Mouse (Mus musculus) CD4-positive, CD25-positive, alpha-beta regulatory T cell, adult 4 months (primary cell): Measurements from ENCODE around the gene Usp10. TPM values are rescaled to one million over a fixed set of nuclear protein-coding genes. Genes with fewer than 3 reads are reported as not detected.
A peak's percentile ranks its signal among the peaks of the same experiment; 100 is the strongest.

Source experiments
- ATAC-seq: one replicate; pipeline ENCODE4 v1.8.0; 2017
- polyA plus RNA-seq, 2 experiments: library from polyadenylated mRNA; unstranded; fragments of 100-300 nt; shearing (Covaris generic); gene quantifications; one replicate each; pipeline ENCODE4 v1.2.1; 2017

Usp10 gene
- polyA plus RNA-seq, 2 experiments from 2014 or later = 56.3 to 97.3 TPM

- no peak for ATAC-seq
Observed at GRCm38 (mm10) chr8:119967435-119967834, 57.3 kb downstream of the Usp10 start.

DNA sequence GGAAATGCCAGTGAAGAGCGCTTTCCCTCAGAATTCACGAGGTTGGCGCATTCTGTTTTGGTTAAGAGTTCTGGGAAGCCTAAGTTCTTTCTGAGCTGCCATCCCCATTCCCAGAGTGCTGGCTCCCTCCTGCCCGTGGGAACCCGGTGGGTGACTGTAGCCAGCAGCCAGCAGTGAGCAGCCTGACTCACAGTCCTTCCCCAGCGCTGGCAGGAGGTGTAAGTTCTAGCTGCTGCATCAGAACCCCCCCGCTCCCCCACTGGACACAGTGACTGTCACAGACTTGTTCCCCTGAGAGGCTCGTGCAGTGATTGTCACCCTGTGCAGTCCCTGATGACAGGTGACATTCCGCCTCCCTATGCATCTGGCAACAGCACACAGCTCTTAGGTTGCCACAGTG, 60.0 kb downstream of the Usp10 start:
- no peak for ATAC-seq

- peak; percentile 34 for ATAC-seq
Observed at GRCm38 (mm10) chr8:119972558-119972957, 62.4 kb downstream of the Usp10 start.

DNA sequence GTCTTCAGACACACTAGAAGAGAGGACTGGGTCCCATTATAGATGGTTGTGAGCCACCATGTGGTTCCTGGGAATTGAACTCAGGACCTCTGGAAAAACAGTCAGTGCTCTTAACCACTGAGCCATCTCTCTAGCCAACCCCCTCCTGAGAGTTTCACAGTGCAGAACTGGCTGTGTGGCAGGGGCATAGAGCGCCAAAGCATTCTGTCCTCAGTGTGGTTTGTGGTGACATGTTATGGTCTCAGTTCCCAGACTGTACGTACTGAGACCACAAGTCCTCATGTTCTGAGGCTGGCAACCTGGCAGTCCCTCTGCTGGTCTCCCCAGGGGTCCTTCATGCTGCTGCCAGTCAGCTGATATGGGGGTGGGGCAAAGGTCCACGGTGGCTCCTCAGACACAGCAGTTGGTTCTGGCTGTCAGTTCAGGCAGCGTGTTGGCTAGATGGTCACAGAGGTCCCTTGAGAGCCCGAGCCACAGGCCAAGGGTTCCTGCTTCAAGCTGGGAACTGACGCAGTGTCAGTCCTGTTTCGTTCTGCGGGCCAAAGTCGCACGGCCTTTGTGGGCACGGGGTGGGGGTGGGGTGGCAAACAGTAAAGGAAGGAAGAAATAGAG, 68.7 kb downstream of the Usp10 start:
- ATAC-seq = no peak

GRCm38 (mm10) chr8:119981253-119981652, 71.1 kb downstream of the Usp10 start:
- ATAC-seq = no peak

DNA sequence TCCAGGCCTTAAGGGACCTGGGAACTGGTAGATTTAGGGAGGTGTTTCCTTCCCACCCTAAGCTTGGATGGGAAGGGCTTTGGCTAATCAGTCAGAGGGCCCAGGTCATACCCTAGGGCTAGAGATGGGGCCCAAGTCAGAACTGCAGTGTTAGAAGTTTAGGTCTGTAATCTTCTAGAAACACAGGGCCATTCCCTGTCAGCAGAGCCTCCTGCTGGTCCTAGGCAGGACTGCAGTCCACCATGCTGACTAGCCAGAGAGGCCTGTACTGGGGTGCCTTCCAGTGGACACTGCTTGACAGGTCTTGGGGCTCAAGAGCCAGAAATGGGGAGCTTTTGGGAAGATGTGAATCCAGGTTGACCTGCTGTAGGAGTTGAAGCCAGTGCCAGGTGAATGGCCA, 73.9 kb downstream of the Usp10 start:
- peak; percentile 34 for ATAC-seq

- ATAC-seq = no peak
Observed at GRCm38 (mm10) chr8:119986174-119986573, 76.0 kb downstream of the Usp10 start.

DNA sequence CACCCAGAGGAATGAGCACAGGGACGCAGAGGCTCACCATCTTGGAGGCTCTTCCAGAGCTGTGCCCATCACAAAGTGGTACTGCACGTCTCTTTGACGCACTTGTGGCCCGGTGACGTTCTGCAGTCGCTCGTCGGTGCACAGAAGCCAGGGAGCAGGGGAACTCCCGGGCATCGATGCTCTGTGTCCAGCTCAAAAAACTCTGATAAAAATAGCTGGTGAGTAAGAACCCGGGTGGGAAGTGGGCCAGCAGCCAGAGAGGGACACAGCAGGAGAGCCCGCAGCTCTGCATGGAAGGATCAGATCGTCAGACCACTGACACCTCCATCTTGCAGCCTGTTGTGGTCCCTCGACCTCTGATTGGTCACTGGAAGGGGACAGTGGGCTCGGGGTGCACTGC, 77.9 kb downstream of the Usp10 start:
- ATAC-seq = no peak

GRCm38 (mm10) chr8:119992249-119992648, 82.1 kb downstream of the Usp10 start, which contains the start of gene Crispld2:
Gene Crispld2 (plus strand): TSS chr8:119992438.
- ATAC-seq = no peak

GRCm38 (mm10) chr8:119994114-119994513, 84.0 kb downstream of the Usp10 start:
- no peak for ATAC-seq

- ATAC-seq = no peak
Observed at GRCm38 (mm10) chr8:119994556-119994955, 84.4 kb downstream of the Usp10 start.

- no peak for ATAC-seq
Observed at GRCm38 (mm10) chr8:119997266-119997665, 87.1 kb downstream of the Usp10 start.

DNA sequence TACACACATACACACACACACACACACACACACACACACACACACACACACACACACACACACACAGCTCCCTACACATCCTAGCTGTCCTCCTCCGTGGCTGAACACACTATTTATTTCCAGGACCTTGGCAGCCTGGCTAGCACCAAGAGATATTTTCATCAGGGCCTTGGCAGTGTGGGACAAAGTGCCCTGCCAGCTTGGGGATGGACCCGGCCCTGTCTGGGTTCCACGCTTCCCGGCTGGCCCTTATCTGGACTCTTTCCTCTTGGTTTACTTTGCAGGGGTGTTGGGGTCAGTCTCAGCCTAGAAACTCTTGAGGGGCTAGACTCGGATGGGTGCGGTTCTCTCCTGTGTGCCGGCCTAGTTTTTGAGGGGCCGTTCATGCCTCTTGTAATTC, 90.3 kb downstream of the Usp10 start:
- no peak for ATAC-seq

- no peak for ATAC-seq
Observed at GRCm38 (mm10) chr8:120001712-120002111, 91.6 kb downstream of the Usp10 start.

GRCm38 (mm10) chr8:120002348-120002747, 92.2 kb downstream of the Usp10 start:
- ATAC-seq = no peak

DNA sequence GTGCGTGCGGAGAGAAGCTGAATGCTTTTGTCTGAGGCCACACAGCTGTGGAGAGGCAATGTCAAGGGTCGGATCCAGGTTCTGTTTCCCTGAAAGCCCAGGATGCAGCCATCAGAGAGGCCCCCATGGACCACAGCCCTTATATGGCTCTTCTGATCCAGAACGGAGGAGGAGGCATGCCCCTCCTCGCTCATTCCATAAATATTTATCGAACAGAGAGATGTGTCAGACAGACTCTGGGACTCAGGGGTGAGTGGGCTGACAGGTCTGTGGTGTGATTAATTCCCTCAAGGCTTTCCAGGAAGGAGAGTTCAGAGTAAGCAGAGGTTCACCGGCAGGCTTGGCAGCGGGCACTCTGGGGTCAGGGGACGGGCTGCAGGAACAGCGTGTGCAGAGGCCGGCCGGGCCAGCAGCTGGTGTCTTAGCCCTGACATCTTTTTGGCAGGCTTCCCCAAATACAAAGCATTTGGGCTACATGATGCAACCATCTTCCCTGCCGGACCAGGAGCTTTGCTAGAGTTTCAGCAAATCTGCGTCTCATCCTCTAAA, 94.1 kb downstream of the Usp10 start:
- ATAC-seq = no peak

- no peak for ATAC-seq
Observed at GRCm38 (mm10) chr8:120004705-120005381, 94.7 kb downstream of the Usp10 start.

GRCm38 (mm10) chr8:120006645-120007160, 96.5 kb downstream of the Usp10 start:
- ATAC-seq = no peak

Other genes starting within 250 kb of the Usp10 start
- not detected for gene Wfdc1, start 244.0 kb upstream of the Usp10 start, polyA plus RNA-seq
- gene Atp2c2, start 210.4 kb upstream of the Usp10 start, polyA plus RNA-seq = under 1 TPM in 1 of 2 experiments, not detected in 1; 0.18 TPM
- gene Tldc1, start 131.9 kb upstream of the Usp10 start, polyA plus RNA-seq = 10 to 100 TPM in 1 of 2 experiments, 1 to 10 TPM in 1; 6.5 to 14.3 TPM
- gene Cotl1, start 69.8 kb upstream of the Usp10 start, polyA plus RNA-seq = 100 to 1,000 TPM; 131 to 191 TPM
- gene Klhl36, start 48.1 kb upstream of the Usp10 start, polyA plus RNA-seq = 10 to 100 TPM in 1 of 2 experiments, 1 to 10 TPM in 1; 6.2 to 11.6 TPM
- gene Gm20388, start 481 bp downstream of the Usp10 start, polyA plus RNA-seq = 10 to 100 TPM; 10.7 to 12.8 TPM
- gene Crispld2, start 82.1 kb downstream of the Usp10 start, polyA plus RNA-seq = under 1 TPM; 0.11 to 0.14 TPM
- gene Zdhhc7, start 191.1 kb downstream of the Usp10 start, polyA plus RNA-seq = 1 to 10 TPM; 4.9 to 5.4 TPM
- gene 6430548M08Rik, start 203.8 kb downstream of the Usp10 start, polyA plus RNA-seq = under 1 TPM in 1 of 2 experiments, not detected in 1; 0.20 TPM